ENCODE assay signal across 9 mouse cellular contexts in the genomic region with DNA sequence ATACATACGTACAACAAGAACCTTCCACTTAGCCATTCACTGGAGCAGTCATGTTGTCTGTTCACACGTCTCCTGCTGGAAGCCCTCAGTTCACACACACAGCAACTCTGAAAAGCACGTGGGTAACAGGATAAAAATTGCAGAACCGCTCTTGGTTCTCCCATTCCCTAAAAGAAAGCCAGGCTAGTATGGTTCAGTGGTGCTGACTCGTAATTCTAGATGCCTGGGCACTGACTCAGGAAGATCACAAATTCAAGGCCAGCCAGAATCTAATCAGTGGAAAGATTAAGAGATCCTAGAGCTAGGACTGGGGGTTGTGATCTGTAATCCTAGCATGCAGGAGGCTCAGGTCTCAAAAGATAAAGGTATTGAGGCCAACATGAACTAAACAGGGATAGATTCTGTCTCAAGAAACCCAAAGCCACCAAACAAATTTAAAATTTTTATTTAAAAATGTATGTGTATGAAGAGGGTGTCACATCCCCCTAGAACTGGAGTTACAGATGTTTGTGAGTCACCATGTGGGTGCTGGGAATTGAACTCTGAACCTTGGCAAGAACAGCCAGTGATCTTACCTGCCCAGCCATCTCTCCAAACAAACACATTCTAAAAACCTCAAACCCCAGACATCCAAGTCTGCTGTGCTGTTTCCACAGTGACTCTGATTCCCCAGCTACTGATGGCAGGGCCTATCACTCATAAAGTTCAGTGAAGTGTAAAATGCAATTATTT. TPM values are rescaled to one million over a fixed set of nuclear protein-coding genes. Genes with fewer than 3 reads are reported as not detected.
DNase-seq lines count a peak whose midpoint lies in the region; TF ChIP-seq lines count a peak whose summit lies in the region.
"Had no signal": no experiment of that assay in that cellular context is flagged by ENCODE, and none has a peak within 500 bp of the region (broad histone marks: within the 10 kb centered on the region; RNA-seq: fewer than 3 reads in every experiment).

Ephx1 (minus strand) TSS at position 149 of the 732 bp plus-strand sequence.

- no peaks in the 10 kb centered on the region for H3K36me3 ChIP-seq in macrophage (ENCODE audit: inconsistent target)
- H3K36me3 ChIP-seq in midbrain, embryonic 10.5 days, result no peaks in the 10 kb centered on the region

- TF ChIP-seq POLR2A in lung, adult 2 months (IDR thresholded peaks at IDR 0.05; ENCODE audit: borderline replicate concordance, extremely low read depth, low read depth, low read length), result no peak

- no peak within 1 kb of the TSS for H3K4me3 ChIP-seq in lung, adult 2 months (replicated peaks; ENCODE audit: extremely low read depth, low read depth, low read length)
- no peak within 1 kb of the TSS for H3K4me3 ChIP-seq in macrophage (ENCODE audit: inconsistent target)
- H3K4me3 ChIP-seq in midbrain, embryonic 10.5 days, result no peak within 1 kb of the TSS

- H3K79me2 ChIP-seq in macrophage (ENCODE audit: inconsistent target), result no peaks in the 10 kb centered on the region

- intact Hi-C loops in gastrocnemius, postnatal 36 days (cut with DNase I), result no loop called here

- no peak for DNase-seq in lung, adult 2 months
- no peak for DNase-seq in lung, postnatal 14 days
- no peak for DNase-seq in adrenal gland, postnatal 10 days
- no peak for DNase-seq in gastrocnemius, postnatal 36 days
- DNase-seq in embryo, embryonic 9.5 days (ENCODE audit: extremely low spot score), result no peak
- no peak for DNase-seq in midbrain, embryonic 10.5 days (ENCODE audit: low spot score)
- DNase-seq: cerebellum, adult 11-12 months; kidney, adult 8-10 months had no signal

- H3K27me3 ChIP-seq in midbrain, embryonic 10.5 days (ENCODE audit: low read depth, poor library complexity, severe bottlenecking), result peaks cover 32% of the 10 kb centered on the region

- no peak for TF ChIP-seq CTCF in lung, adult 2 months (IDR thresholded peaks at IDR 0.05; ENCODE audit: insufficient read depth, low read length)

- 58% methylated on average over 5 of the region's 5 CpGs for WGBS in lung, adult 2 months
- WGBS in macrophage (ENCODE audit: missing documents), result 89% methylated on average over 5 of the region's 5 CpGs
- WGBS in midbrain, embryonic 10.5 days, result 72% methylated on average over 5 of the region's 5 CpGs

- H3K27ac ChIP-seq in macrophage, result no peak within 1 kb of the TSS
- no peak within 1 kb of the TSS for H3K27ac ChIP-seq in midbrain, embryonic 10.5 days (replicated peaks)

- H3K4me1 ChIP-seq in lung, adult 2 months (ENCODE audit: control insufficient read depth, insufficient read depth, low read length), result peaks cover 3% of the 10 kb centered on the region
- peaks cover 17% of the 10 kb centered on the region for H3K4me1 ChIP-seq in midbrain, embryonic 10.5 days

- H3K9me3 ChIP-seq in midbrain, embryonic 10.5 days (replicated peaks), result no peaks in the 10 kb centered on the region

RNA-seq across cellular contexts. Expression of gene Ephx1, which starts in this region (rescaled TPM):
- polyA plus RNA-seq in lung, adult 2 months (2012; rRNA removed), result 116 and 142 TPM in 2 replicates
- 10 to 100 TPM; 61.5 to 67.2 TPM for total RNA-seq in adrenal gland, postnatal 10 days (2021)
- total RNA-seq in gastrocnemius, postnatal 36 days (2021), result 10 to 100 TPM; 10.9 to 16.6 TPM
- total RNA-seq in macrophage (2018; cell fraction: chromatin; rRNA removed), result 10 to 100 TPM in 7 of 26 experiments, 1 to 10 TPM in 15, under 1 TPM in 2, not detected in 2; 0.66 to 23.5 (median 3.7) TPM
- total RNA-seq in macrophage (2018; cell fraction: cytosol; rRNA removed), result 10 to 100 TPM in 13 of 26 experiments, 1 to 10 TPM in 13; 3.2 to 40.1 (median 18.8) TPM
- total RNA-seq in macrophage (2018; cell fraction: nucleus; rRNA removed), result 10 to 100 TPM in 13 of 26 experiments, 1 to 10 TPM in 13; 2.2 to 34.2 (median 10.0) TPM
- polyA plus RNA-seq in macrophage (2018), result 12.5 to 64.5 TPM (median 39.5 TPM) in 3 replicates
- polyA plus RNA-seq in midbrain, embryonic 10.5 days (2016; fragmentation: Nextera tagmentation; extraction: Ambion mirVana), result 0.86 and 0.94 TPM in 2 replicates
